Mouse (Mus musculus) midbrain, embryonic 11.5 days (tissue): ENCODE results near the gene Gpr89. TPM values are rescaled to one million over a fixed set of nuclear protein-coding genes. Genes with fewer than 3 reads are reported as not detected.

Source experiments
- ATAC-seq: fragments of 200-750 bp; cut with Nextera tagmentation; 2 replicates; pipeline ENCODE4 v1.8.0; 2017; ENCODE audit warnings: moderate TSS enrichment, moderate library complexity; ENCODE audit not compliant: low FRiP score
- DNase-seq: peaks from one replicate; pipeline ENCODE4 v3.0.0; 2015; ENCODE audit warnings: low spot score; ENCODE audit errors: missing footprints
- H3K27ac ChIP-seq: fragments of 300-500 bp; sonication (generic); 2 replicates; pipeline ENCODE4 v1.5.1; 2014; ENCODE audit warnings: low read depth, low read length
- H3K27me3 ChIP-seq: fragments of 300-500 bp; sonication (generic); 2 replicates; pipeline ENCODE4 v1.6.1; 2014; ENCODE audit warnings: mild to moderate bottlenecking, low read length, moderate library complexity, mixed read lengths; ENCODE audit not compliant: control insufficient read depth, insufficient read depth
- H3K36me3 ChIP-seq: fragments of 300-500 bp; sonication (generic); 2 replicates; pipeline ENCODE4 v1.6.1; 2014; ENCODE audit warnings: mild to moderate bottlenecking, low read length, moderate library complexity, mixed read lengths; ENCODE audit not compliant: control insufficient read depth, insufficient read depth
- H3K4me1 ChIP-seq: fragments of 300-500 bp; sonication (generic); 2 replicates; pipeline ENCODE4 v1.6.1; 2014; ENCODE audit warnings: low read length; ENCODE audit not compliant: control insufficient read depth, insufficient read depth
- H3K4me2 ChIP-seq: fragments of 300-500 bp; sonication (generic); 2 replicates; pipeline ENCODE4 v1.6.1; 2014; ENCODE audit warnings: mild to moderate bottlenecking, moderate library complexity
- H3K4me3 ChIP-seq: fragments of 300-500 bp; sonication (generic); 2 replicates; pipeline ENCODE4 v1.5.1; 2014; ENCODE audit warnings: low read depth, low read length
- H3K9ac ChIP-seq: fragments of 300-500 bp; sonication (generic); 2 replicates; pipeline ENCODE4 v1.6.1; 2014; ENCODE audit warnings: low read length
- H3K9me3 ChIP-seq: fragments of 300-500 bp; sonication (generic); 2 replicates; pipeline ENCODE4 v1.6.1; 2016; ENCODE audit warnings: low read length; ENCODE audit not compliant: control insufficient read depth
- WGBS: fragments of 180-500 bp; shearing (Covaris S2); extraction: QIAGEN DNeasy Blood & Tissue Kit; methylation state at CpG from one replicate; pipeline ENCODE4 v1.1.7; 2014; 5-methylcytosine and 5-hydroxymethylcytosine counted together
- polyA plus RNA-seq: library from polyadenylated mRNA; unstranded; fragments of >200 nt; fragmentation: Nextera tagmentation; extraction: Ambion mirVana; gene quantifications from 2 replicates; pipeline ENCODE4 v1.2.1, GENCODE M21; 2014

Gene Gpr89
- polyA plus RNA-seq, 1 experiment from 2014 or later: 40.3 TPM

DNA sequence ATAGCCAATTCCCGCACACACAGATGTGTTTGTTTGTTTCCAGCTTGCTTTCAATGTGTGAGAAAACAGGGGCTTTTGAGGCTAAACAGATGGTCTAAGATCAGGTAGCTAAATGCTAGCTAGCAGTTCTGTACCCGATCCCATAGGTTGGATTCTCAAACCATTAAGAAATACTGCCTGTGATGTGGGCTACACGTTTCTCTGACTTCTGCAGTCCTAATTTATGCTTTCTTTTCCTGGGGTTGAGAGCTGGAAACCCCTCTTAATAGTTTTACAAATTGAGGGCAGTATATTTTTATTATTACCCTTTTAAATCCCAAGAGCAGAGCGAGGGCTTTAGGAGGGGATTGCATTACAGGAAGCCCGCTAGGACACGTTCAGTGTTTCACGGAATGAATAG lies 15.8 kb upstream of the Gpr89 start:
- no peak overlapping the region for H3K27ac ChIP-seq
- H3K4me3 ChIP-seq: no peak overlapping the region
- DNase-seq (no peak), ATAC-seq (no peak)
- WGBS: 87% methylated on average over 7 of the region's 7 CpGs
- no peak overlapping the region for H3K9ac ChIP-seq
- no peaks in the 10 kb centered on the region for H3K27me3 ChIP-seq
- H3K36me3 ChIP-seq: no peaks in the 10 kb centered on the region
- H3K4me1 ChIP-seq: no peaks in the 10 kb centered on the region
- H3K4me2 ChIP-seq: no peak overlapping the region
- no peaks in the 10 kb centered on the region for H3K9me3 ChIP-seq

DNA sequence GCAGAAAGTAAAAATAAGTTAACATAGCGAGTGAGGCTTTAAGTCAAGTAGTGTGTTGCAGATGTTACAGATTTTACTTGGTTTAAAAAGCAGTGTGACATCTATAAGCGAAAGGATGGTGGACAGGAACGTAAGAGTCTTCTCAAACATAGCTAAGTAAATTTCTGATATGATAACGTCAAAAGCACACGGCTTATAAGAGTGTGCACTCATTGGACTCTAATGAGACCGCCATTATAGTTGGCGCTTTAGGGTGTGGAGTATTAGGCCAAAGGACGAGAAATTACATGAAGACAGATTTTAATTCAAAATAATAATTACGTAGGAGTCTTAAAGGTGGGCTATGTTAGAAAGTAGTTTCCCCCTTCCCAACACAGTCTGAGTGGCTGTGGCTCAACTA lies 446 bp upstream of the Gpr89 start:
- DNase-seq (no peak), ATAC-seq (peak; percentile 47; the same call in 1 of the 2 replicates)
- H3K4me3 ChIP-seq: peak overlapping the region; percentile 99
- peaks cover 5% of the 10 kb centered on the region for H3K4me1 ChIP-seq
- H3K27ac ChIP-seq: no peak overlapping the region
- no peaks in the 10 kb centered on the region for H3K36me3 ChIP-seq
- WGBS: 52% methylated on average over 9 of the region's 9 CpGs
- H3K9ac ChIP-seq: peak overlapping the region; percentile 89
- H3K9me3 ChIP-seq: no peaks in the 10 kb centered on the region
- peak overlapping the region; percentile 68 for H3K4me2 ChIP-seq
- H3K27me3 ChIP-seq: no peaks in the 10 kb centered on the region

DNA sequence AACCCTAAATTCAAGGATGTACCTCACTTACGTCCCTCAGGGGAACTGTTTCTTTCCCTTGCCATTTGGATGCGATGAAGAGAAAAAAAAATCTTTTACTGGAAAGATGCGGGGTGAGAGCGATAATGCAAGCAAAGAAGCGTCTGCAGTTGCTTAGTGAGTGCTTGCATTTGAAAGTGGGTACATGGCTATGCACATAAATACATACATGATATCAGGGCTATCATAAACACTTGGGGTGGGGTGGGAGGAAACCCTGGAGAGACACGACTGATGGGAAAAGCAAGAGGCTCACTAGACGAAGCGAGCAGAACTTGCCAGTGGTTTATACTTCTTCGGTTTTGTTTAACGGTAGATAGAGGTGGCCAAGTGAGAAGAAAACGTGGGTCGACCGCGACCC lies 753 bp downstream of the Gpr89 start, which contains the start of gene Gja5:
Gene Gja5, plus strand, starts transcription at position 301 of the 400 bp plus-strand sequence.
- 16% methylated on average over 14 of the region's 14 CpGs for WGBS
- H3K9ac ChIP-seq: peak within 1 kb of the TSS; percentile 89
- peaks cover 5% of the 10 kb centered on the region for H3K4me1 ChIP-seq
- 0 out of 2 replicates have a peak, but pooled peaks have one; percentile 4 for ATAC-seq
- DNase-seq: no peak
- no peaks in the 10 kb centered on the region for H3K36me3 ChIP-seq
- H3K9me3 ChIP-seq: no peaks in the 10 kb centered on the region
- peak within 1 kb of the TSS; percentile 99 for H3K4me3 ChIP-seq
- no peaks in the 10 kb centered on the region for H3K27me3 ChIP-seq
- H3K27ac ChIP-seq: no peak within 1 kb of the TSS
- peak within 1 kb of the TSS; percentile 68 for H3K4me2 ChIP-seq

DNA sequence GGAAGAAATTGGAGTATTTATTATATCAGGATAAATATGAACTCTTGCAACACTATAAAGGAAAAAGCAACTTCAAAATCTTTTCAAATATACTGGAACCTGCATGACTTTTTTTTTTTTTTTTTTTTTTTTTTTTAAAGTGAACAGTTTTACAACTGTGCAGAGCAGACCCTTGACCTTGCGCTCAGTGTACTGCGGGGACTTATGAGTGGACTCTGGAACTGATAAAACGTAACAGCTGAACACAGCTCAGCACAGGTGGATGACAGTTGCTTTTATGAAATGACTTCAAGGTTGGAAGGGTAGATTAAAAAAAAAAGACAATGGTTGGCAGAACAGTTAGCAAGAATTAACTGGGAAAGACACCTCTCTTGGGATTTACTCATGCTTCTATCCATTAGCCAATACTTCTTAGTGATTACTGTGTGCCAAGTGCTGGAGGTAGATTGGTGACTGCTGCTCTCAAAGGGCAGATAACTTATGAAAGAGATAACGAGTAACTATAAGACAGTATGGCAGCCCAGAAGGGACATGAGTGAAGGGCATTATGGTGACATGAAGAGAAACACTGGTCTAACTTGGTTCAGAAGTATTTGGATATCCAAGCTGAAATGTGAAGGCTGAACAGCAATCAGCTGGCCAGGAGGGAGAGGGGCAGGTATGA lies 2.7 kb downstream of the Gpr89 start:
- no peak overlapping the region for H3K27ac ChIP-seq
- H3K4me2 ChIP-seq: no peak overlapping the region
- 89% methylated on average over 4 of the region's 4 CpGs for WGBS
- no peaks in the 10 kb centered on the region for H3K27me3 ChIP-seq
- no peaks in the 10 kb centered on the region for H3K9me3 ChIP-seq
- ATAC-seq: no peak
- no peaks in the 10 kb centered on the region for H3K36me3 ChIP-seq
- H3K4me1 ChIP-seq: peaks cover 5% of the 10 kb centered on the region
- no peak overlapping the region for H3K9ac ChIP-seq
- H3K4me3 ChIP-seq: no peak overlapping the region
- DNase-seq: no peak

DNA sequence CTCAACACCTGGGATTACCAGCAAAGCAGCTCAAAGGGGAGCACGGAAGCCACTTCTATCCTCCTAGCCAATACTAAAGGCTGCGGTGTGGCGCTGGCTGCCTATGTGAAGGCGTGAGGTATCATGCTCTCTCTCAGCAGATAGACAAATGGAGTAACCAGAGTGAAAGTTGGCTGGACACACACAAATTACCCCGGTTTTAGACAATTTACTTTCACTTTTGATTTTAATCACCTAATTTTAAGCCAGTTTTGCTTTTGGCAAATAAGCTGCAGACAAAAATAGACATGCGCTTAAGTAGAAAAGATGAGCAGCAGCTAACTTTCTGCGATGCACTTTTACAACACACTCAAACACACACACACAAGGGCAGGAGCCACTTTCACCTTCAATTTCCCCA lies 21.5 kb downstream of the Gpr89 start:
- 94% methylated on average over 7 of the region's 7 CpGs for WGBS
- no peak overlapping the region for H3K9ac ChIP-seq
- H3K9me3 ChIP-seq: no peaks in the 10 kb centered on the region
- ATAC-seq (no peak), DNase-seq (no peak)
- no peaks in the 10 kb centered on the region for H3K4me1 ChIP-seq
- no peaks in the 10 kb centered on the region for H3K27me3 ChIP-seq
- H3K27ac ChIP-seq: no peak overlapping the region
- H3K4me2 ChIP-seq: no peak overlapping the region
- 0 out of 2 replicates have a peak, but pooled peaks cover 1% of the 10 kb centered on the region for H3K36me3 ChIP-seq
- no peak overlapping the region for H3K4me3 ChIP-seq

DNA sequence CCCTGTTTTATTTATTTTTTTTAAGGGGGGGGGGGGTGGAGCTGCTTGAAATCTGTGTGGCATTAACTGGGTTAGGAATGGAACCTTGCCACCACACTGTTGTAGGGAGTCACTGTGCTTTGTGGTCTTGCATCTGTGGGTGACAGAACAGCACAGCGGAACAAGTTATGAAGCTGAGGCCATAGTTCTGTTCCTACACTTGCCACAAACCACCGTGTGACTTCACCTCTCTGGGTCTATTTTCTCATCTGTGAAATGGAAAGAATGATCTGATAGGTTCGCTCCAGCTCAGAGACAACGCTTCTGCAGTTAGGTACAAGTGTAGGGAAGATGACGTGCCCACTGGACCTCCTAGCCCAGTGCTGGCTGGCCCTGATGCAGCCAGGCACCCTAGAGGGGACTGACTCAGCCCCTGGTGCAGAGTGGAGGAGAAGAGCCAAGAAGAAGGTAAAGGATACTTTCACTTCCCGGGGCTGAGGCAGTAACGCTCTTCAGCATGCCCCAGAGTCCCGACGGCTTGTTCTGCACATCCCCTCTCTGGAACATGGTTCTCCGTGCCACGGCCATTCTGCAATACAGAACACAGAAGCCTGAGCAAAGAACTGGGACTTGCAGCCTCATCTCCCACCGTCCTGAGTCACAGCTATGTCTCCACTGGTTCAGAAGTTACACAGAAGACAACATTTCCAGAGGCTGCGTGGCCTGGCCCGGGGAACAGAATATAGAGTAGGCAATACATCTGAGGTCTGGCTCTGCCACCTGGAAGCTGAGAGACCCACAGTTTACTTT lies 22.9 kb downstream of the Gpr89 start:
- H3K27me3 ChIP-seq: no peaks in the 10 kb centered on the region
- no peak overlapping the region for H3K4me2 ChIP-seq
- H3K9me3 ChIP-seq: no peaks in the 10 kb centered on the region
- ATAC-seq: no peak
- no peak overlapping the region for H3K27ac ChIP-seq
- no peak overlapping the region for H3K4me3 ChIP-seq
- no peaks in the 10 kb centered on the region for H3K36me3 ChIP-seq
- no peak for DNase-seq
- H3K9ac ChIP-seq: no peak overlapping the region
- 93% methylated on average over 14 of the region's 14 CpGs for WGBS
- no peaks in the 10 kb centered on the region for H3K4me1 ChIP-seq

DNA sequence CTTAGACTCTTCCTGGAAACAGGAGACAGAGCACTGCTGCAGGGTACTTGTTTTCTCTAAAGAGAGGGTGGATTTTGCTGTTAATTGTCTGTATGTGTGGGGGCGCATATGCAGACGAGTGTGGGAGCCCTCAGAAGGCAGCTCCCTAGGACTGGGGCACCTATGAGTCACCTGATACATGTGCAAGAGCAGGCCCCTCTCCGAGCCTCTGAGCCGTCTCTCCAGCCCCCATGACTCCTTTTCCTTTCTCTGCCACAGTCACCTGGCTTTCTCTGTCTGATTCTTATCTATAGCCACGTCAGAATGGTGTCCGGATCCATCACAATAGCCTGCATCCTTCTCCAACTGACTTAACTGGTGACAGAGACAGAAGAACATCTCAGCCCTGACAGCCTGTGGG lies 23.6 kb downstream of the Gpr89 start:
- DNase-seq (no peak), ATAC-seq (no peak)
- Histone ChIP-seq H3K4me1 (no peaks in the 10 kb centered on the region), H3K27ac (no peak overlapping the region), H3K4me2 (no peak overlapping the region), H3K9ac (no peak overlapping the region), H3K9me3 (no peaks in the 10 kb centered on the region), H3K4me3 (no peak overlapping the region), H3K27me3 (no peaks in the 10 kb centered on the region), H3K36me3 (no peaks in the 10 kb centered on the region)
- 89% methylated on average over 6 of the region's 6 CpGs for WGBS

DNA sequence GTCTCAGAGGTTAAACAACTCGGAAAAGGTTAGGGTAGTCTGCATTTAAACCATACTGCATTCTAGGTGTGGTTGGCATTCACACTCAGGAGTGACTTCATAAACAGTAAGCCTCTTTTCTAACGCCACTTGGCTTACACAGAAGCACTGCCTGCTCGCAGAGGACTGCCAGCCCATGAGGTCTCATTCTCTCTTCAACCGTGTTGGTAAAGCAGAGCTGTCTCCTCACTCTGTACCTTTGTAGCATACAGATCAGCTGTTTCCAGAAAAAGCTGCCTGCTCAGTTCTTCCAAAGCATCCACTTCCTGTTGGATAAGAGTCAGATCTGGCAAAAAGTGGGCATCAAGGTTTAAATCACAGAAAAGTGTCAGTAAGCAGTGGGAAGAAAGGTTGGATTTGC lies 24.8 kb downstream of the Gpr89 start:
- Histone ChIP-seq H3K9me3 (no peaks in the 10 kb centered on the region), H3K36me3 (no peaks in the 10 kb centered on the region), H3K4me1 (no peaks in the 10 kb centered on the region), H3K4me3 (no peak overlapping the region), H3K4me2 (no peak overlapping the region), H3K9ac (no peak overlapping the region), H3K27ac (no peak overlapping the region), H3K27me3 (no peaks in the 10 kb centered on the region)
- DNase-seq: no peak
- WGBS: 87% methylated on average over 4 of the region's 4 CpGs
- ATAC-seq: no peak

DNA sequence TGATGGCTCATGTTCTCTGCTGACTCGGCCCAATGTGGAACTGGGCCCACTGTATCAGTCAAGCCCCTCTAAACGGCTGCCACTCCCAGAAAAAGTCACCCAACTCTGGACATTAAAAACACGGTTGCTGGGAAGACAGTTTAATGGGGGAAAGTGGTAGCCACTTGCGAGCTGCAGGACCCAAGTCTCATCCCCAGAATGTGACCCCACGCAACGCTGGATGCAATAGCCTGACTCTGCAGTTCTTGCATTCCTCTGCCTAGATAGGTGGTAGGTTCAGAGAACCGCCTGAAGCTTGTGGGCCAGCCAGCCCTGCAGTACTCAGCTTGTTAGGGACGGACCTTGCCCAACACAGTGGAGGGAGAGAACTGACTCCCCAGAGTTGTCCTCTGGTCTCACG lies 25.6 kb downstream of the Gpr89 start:
- no peaks in the 10 kb centered on the region for H3K36me3 ChIP-seq
- WGBS: 91% methylated on average over 9 of the region's 9 CpGs

More for the DNA sequence above, 25.6 kb downstream of the Gpr89 start:
- H3K4me2 ChIP-seq: no peak overlapping the region
- no peaks in the 10 kb centered on the region for H3K4me1 ChIP-seq
- H3K4me3 ChIP-seq: no peak overlapping the region
- no peak for ATAC-seq
- no peak overlapping the region for H3K27ac ChIP-seq
- no peaks in the 10 kb centered on the region for H3K27me3 ChIP-seq
- H3K9me3 ChIP-seq: no peaks in the 10 kb centered on the region
- H3K9ac ChIP-seq: no peak overlapping the region
- no peak for DNase-seq
